Mouse (Mus musculus) frontal cortex, postnatal 14 days (tissue): ENCODE results near the gene Jam2.

Experiments used
- DNase-seq, 2 experiments: peaks; one replicate each; pipeline ENCODE4 v3.0.0; 2022; ENCODE audit warnings: low spot score in 2 of 2

The Jam2 gene

GRCm38 (mm10) chr16:84779718-84780117 lies 5.8 kb downstream of the Jam2 start:
- no peak for DNase-seq

DNA sequence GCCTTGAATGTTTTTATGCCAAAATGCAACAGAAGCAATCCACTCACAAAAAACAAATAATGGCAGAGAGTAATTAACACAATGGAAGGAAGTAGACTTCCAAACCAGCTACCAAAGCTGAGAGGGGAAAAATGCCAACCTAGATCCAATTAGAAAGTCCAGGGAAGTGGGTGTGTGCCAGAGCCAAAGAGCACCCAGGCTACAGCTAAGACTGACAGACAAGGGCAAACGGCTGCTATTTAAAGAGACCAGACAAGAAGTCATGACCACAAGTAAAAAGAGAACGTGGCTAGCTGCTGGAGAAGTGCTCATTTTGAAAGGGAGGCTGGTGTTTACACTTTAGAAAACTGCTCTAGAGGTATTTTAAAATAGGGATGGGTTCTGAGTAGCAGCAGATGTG lies 9.4 kb downstream of the Jam2 start:
- DNase-seq = no peak

DNA sequence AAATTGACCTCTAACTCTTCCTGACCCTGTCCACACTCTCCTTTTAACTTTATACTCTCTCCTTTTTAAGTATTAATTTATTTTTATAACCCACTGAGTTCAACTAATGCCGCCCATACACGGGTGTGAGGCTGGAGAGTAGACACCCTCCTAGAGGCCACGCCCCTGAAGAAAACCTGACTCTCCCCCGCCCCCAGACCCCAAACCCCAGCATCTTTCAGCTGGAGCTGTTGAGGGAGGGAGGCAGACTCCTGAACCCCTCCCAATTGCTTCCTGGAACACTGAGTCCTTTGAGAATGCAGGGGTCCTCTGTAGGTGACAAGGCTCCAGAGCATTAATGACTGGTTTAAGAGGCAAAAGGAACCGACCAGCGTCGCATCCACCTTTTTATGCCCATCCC lies 11.0 kb downstream of the Jam2 start:
- DNase-seq = no peak

GRCm38 (mm10) chr16:84790595-84791165 lies 16.8 kb downstream of the Jam2 start:
- DNase-seq = no peak

GRCm38 (mm10) chr16:84793401-84793800 lies 19.5 kb downstream of the Jam2 start:
- DNase-seq = no peak

DNA sequence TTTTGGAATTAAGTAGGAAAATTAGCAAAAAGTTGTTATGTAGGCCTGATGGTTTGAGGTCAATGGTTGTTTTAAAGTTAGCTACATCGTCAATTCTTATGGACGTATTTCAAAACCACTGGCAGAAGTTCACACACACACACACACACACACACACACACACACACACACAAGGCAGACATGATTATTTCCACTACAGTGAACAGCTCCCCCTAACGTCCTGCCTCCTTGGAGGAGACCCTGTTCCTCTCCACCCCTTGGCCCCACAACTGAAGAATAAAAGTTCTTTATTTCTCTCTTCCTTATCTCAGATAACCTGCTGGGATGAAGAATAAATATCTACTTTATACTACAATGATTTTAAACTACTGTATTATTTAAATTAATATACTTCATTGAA lies 21.4 kb downstream of the Jam2 start:
- DNase-seq = no peak

DNA sequence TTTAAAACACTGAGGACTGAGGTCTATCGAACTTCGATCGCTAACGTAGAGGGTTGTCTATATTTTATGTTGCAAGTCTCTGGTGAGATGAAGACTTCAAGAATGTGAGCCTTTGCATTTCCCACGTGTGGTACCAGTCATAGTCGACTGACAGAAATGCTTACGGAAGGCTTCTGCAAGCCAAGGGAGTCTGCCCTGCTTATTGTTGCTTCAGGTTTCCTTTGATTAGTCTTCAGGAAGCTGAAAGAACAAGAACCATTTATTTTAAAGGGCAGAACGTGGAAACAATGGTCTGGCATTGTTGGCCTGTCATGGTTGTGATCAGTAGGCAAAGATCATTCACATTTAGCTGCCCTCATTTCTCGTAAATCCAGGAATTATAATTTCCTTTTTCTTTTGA lies 22.8 kb downstream of the Jam2 start:
- no peak for DNase-seq

GRCm38 (mm10) chr16:84800038-84800437 lies 26.1 kb downstream of the Jam2 start:
- DNase-seq = no peak

GRCm38 (mm10) chr16:84802217-84802616 lies 28.3 kb downstream of the Jam2 start:
- no peak for DNase-seq

GRCm38 (mm10) chr16:84804866-84805265 lies 30.9 kb downstream of the Jam2 start:
- no peak for DNase-seq

- no peak for DNase-seq
Measured at GRCm38 (mm10) chr16:84806175-84806574, 32.3 kb downstream of the Jam2 start.

- DNase-seq = no peak
Measured at GRCm38 (mm10) chr16:84807874-84808273, 34.0 kb downstream of the Jam2 start.

DNA sequence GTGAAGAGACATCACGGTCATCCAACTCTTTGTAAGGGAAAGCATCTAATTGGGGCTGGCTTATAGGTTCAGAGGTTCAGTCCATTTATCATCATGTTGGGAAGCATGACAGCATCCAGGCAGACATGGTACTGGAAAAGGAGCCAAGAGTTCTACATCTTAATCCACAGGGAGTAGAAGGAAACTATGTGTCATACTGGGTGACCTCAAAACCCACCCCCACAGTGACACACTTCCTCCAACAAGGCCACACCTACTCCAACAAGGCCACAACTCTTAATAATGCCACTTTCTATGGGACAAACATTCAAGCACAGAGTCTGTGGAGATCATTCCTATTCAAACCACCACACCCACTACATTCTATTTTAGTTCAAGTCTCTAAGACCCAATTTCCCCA lies 36.3 kb downstream of the Jam2 start:
- no peak for DNase-seq

- DNase-seq = no peak
Measured at GRCm38 (mm10) chr16:84813852-84814251, 39.9 kb downstream of the Jam2 start.

GRCm38 (mm10) chr16:84814511-84814910 lies 40.6 kb downstream of the Jam2 start:
- no peak for DNase-seq

DNA sequence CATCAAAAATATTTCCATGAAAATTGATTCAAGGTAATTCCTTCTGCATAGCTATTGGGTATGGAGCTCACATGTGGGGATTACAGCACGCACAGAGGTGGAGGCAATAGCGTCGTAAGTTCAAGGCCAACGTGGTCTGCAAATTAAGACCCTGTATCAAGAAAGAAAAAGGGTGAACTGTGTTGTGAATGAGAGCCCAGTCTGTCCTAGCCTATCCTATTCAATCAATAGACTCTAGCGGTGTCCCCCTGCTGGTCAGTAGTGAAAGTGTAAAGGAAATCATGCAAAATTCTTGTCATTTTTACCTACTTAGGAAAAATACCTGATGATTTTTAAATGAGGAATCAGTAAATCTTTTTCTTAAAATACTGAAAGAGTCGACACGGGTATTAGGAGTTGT lies 43.5 kb downstream of the Jam2 start:
- no peak for DNase-seq

GRCm38 (mm10) chr16:84825009-84825408 lies 51.1 kb downstream of the Jam2 start:
- DNase-seq = no peak

GRCm38 (mm10) chr16:84831696-84832095 lies 57.8 kb downstream of the Jam2 start:
- no peak for DNase-seq

DNA sequence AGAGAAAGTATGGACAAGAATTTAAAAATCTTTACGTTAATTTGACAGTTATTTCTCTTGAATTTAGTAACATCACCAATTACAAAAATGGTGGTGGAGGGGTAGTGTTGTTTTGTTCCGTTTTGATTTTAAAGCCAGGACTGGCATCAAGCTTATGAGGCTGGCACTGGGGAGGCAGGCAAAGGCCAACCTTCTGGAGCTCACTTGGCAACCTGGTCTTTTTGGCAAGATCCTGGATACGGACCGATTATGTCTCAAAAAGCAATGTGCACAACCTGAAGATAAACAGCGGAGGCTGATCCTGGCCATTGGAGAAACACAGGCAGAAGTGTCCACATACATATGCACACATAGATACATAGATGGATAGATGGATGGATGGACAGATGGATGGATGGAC lies 58.8 kb downstream of the Jam2 start:
- no peak for DNase-seq

DNA sequence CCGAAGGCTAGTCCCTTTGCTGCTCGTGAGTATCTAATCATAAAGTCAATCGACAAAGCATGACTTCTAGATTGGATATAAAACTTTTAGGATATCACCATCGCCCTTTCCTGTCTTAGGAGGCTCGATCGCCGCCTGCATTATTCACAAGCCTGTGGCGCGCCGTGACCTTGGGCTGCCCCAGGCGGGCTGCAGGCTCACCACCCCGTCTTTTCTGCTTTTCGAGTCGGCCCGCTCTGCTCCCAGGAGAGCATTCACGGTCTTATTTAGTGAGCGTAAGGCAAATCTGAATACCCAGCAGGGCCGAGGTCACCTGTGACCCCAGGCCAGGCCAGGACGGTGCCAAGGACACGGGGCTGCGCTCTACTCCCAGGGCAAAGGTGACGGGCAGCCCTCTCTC lies 60.4 kb downstream of the Jam2 start:
- no peak for DNase-seq

GRCm38 (mm10) chr16:84834745-84835440 lies 61.0 kb downstream of the Jam2 start, which contains the start of gene Gabpa:
TSS of gene Gabpa (plus strand) at chr16:84834925.
- peak; percentile 84 to 90 for DNase-seq

GRCm38 (mm10) chr16:84835441-84835822 lies 61.5 kb downstream of the Jam2 start, which contains the start of gene Atp5j:
TSS of gene Atp5j (minus strand) at chr16:84835625.
- DNase-seq = peak; percentile 66 to 76

DNA sequence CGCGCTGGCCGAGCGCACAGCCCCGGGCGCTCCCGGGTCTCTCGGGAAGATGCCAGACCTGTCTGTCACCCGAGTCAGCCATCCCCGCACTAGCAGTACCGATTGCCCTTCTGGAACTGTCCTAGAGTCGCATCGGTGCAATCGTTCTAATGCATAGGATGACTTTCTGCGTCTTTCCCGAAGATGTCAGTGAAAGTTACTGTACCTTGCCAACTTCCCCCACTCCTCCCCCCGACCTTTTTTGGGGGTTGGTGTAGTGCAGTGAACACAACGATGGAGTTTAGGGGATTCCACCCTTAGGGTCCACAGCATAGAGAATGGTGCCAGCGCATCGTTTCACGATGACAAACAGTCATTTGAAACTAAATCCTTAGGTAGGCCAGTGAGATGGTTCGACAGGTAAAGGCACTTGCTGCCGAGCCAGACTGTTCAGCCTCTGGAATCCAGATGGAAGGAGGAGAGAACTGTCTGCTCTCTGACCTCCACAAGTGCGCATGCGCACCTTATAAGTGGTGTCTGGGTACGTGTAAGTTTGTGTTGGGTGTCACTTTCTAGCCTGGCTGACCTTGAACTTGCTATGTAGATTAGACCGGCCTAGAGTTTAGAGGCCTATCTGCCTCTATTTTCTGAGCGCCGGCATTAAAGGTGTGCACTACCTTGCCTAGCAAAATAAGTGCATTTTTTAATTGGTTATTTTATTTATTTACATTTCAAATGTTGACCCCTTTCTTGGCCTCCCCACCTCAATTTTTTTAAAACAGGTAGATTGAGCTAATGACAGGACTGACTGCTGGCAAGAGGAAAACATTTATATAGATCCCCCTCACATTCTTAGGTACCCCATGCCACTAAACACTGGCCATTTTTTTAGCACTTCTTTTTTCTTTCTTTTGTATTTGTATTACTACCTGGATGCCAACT lies 62.2 kb downstream of the Jam2 start:
- DNase-seq = peak; percentile 24 to 34
